Mouse (Mus musculus): ENCODE data around the gene Socs2.

GRCm38 (mm10) chr10:95416685-95417495 is at the start of gene Socs2:
- TF ChIP-seq POLR2A (IDR thresholded peaks at IDR 0.05; ENCODE audit: extremely low read depth, insufficient read depth, low read length) (peak; percentile 46; the same call in 1 of the 2 replicates), CTCF (IDR thresholded peaks at IDR 0.05; ENCODE audit: extremely low read depth, insufficient read depth, low read length) (no peak)
